Mouse (Mus musculus) olfactory bulb, adult 2 months (tissue): ENCODE results near the gene Traf3ip2.

Experiments used
- CTCF ChIP-seq: fragments of 200-500 bp; IDR thresholded peaks from 2 replicates; pipeline ENCODE4 v1.5.1; 2012; ENCODE audit warnings: low read depth, mild to moderate bottlenecking, low read length, moderate library complexity; ENCODE audit not compliant: insufficient read depth
- POLR2A ChIP-seq: fragments of 200-500 bp; IDR thresholded peaks from 2 replicates; pipeline ENCODE4 v1.6.1; 2012; ENCODE audit warnings: mild to moderate bottlenecking, low read depth, low read length, moderate library complexity; ENCODE audit not compliant: insufficient read depth

- no peak for TF ChIP-seq POLR2A
- TF ChIP-seq CTCF, result no peak
These were observed 28.1 kb downstream of the Traf3ip2 start for GRCm38 (mm10) chr10:39640817-39641226.
